Mouse (Mus musculus) small intestine, adult 2 months (tissue): Measurements from ENCODE around the gene Mrps27. TPM values are rescaled to one million over a fixed set of nuclear protein-coding genes. Genes with fewer than 3 reads are reported as not detected.

Experiments
- H3K27ac ChIP-seq: fragments of 200-500 bp; 2 replicates; pipeline ENCODE4 v1.5.1; 2012; ENCODE audit warnings: low read depth, low read length, control low read depth, inconsistent platforms; ENCODE audit not compliant: insufficient read depth
- H3K27me3 ChIP-seq: fragments of 200-500 bp; 2 replicates; pipeline ENCODE4 v1.6.1; 2012; ENCODE audit warnings: mild to moderate bottlenecking, moderate library complexity, low read length, inconsistent platforms; ENCODE audit not compliant: control insufficient read depth, insufficient read depth
- H3K36me3 ChIP-seq: fragments of 200-500 bp; 2 replicates; pipeline ENCODE4 v1.6.1; 2012; ENCODE audit warnings: mild to moderate bottlenecking, low read length, control low read depth, inconsistent platforms; ENCODE audit not compliant: control insufficient read depth, insufficient read depth
- H3K4me1 ChIP-seq: fragments of 200-500 bp; 2 replicates; pipeline ENCODE4 v1.6.1; 2012; ENCODE audit warnings: low read length, inconsistent platforms, mixed read lengths; ENCODE audit not compliant: control insufficient read depth, insufficient read depth, insufficient read length
- H3K4me3 ChIP-seq: fragments of 200-500 bp; 2 replicates; pipeline ENCODE4 v1.5.1; 2012; ENCODE audit warnings: low read depth, mild to moderate bottlenecking, control low read depth, inconsistent platforms, low read length, moderate library complexity
- CTCF ChIP-seq: fragments of 200-500 bp; IDR thresholded peaks from 2 replicates; pipeline ENCODE4 v1.5.1; 2012; ENCODE audit warnings: low read depth, mild to moderate bottlenecking, control low read depth, inconsistent platforms, low read length, moderate library complexity, mixed read lengths; ENCODE audit not compliant: insufficient replicate concordance, insufficient read length; ENCODE audit errors: extremely low read depth
- POLR2A ChIP-seq: fragments of 200-500 bp; IDR thresholded peaks from 2 replicates; pipeline ENCODE4 v1.6.1; 2012; ENCODE audit warnings: low read depth, mild to moderate bottlenecking, control low read depth, inconsistent platforms, low read length, moderate library complexity
- WGBS: fragments of 180-500 bp; shearing (Covaris S2); methylation state at CpG from one replicate; pipeline ENCODE4 v1.1.7; 2018; 5-methylcytosine and 5-hydroxymethylcytosine counted together
- polyA plus RNA-seq: library from polyadenylated mRNA; depleted of rRNA; stranded (reverse); fragments of >200 nt; gene quantifications from 2 replicates; pipeline ENCODE4 v1.2.3, GENCODE M21; 2012

The Mrps27 gene
- polyA plus RNA-seq, 1 experiment = 7.8 TPM

- Histone ChIP-seq H3K27me3 (no peaks in the 10 kb centered on the region), H3K4me3 (peak overlapping the region; percentile 18; the same call in 1 of the 2 replicates), H3K27ac (no peak overlapping the region), H3K4me1 (no peaks in the 10 kb centered on the region), H3K36me3 (no peaks in the 10 kb centered on the region)
- 83% methylated on average over 7 of the region's 7 CpGs for WGBS
- TF ChIP-seq CTCF (no peak), POLR2A (no peak)
Measured at GRCm38 (mm10) chr13:99447002-99447401, 102.4 kb downstream of the Mrps27 start.

GRCm38 (mm10) chr13:99447403-99448199, 103.0 kb downstream of the Mrps27 start:
- no peaks in the 10 kb centered on the region for H3K27me3 ChIP-seq
- no peak overlapping the region for H3K27ac ChIP-seq
- H3K4me1 ChIP-seq = no peaks in the 10 kb centered on the region
- H3K4me3 ChIP-seq = no peak overlapping the region
- 61% methylated on average over 11 of the region's 11 CpGs for WGBS
- TF ChIP-seq CTCF (no peak), POLR2A (no peak)
- no peaks in the 10 kb centered on the region for H3K36me3 ChIP-seq

- Histone ChIP-seq H3K4me1 (no peaks in the 10 kb centered on the region), H3K27me3 (no peaks in the 10 kb centered on the region), H3K36me3 (no peaks in the 10 kb centered on the region), H3K27ac (no peak overlapping the region), H3K4me3 (no peak overlapping the region)
- 81% methylated on average over 4 of the region's 4 CpGs for WGBS
- TF ChIP-seq CTCF (no peak), POLR2A (no peak)
Measured at GRCm38 (mm10) chr13:99448278-99448677, 103.7 kb downstream of the Mrps27 start.

GRCm38 (mm10) chr13:99449547-99449946, 105.0 kb downstream of the Mrps27 start:
- TF ChIP-seq CTCF (no peak), POLR2A (no peak)

GRCm38 (mm10) chr13:99450766-99451165, 106.2 kb downstream of the Mrps27 start:
- Histone ChIP-seq H3K36me3 (no peaks in the 10 kb centered on the region), H3K27me3 (no peaks in the 10 kb centered on the region), H3K4me1 (no peaks in the 10 kb centered on the region), H3K27ac (no peak overlapping the region), H3K4me3 (no peak overlapping the region)
- TF ChIP-seq CTCF (no peak), POLR2A (no peak)
- WGBS = 82% methylated on average over 7 of the region's 7 CpGs

More at GRCm38 (mm10) chr13:99449547-99449946, 105.0 kb downstream of the Mrps27 start:
- Histone ChIP-seq H3K27ac (no peak overlapping the region), H3K27me3 (no peaks in the 10 kb centered on the region), H3K4me3 (no peak overlapping the region), H3K36me3 (no peaks in the 10 kb centered on the region), H3K4me1 (no peaks in the 10 kb centered on the region)
- WGBS = 79% methylated on average over 4 of the region's 4 CpGs

- Histone ChIP-seq H3K36me3 (no peaks in the 10 kb centered on the region), H3K4me1 (no peaks in the 10 kb centered on the region), H3K27ac (no peak overlapping the region), H3K27me3 (no peaks in the 10 kb centered on the region), H3K4me3 (no peak overlapping the region)
- TF ChIP-seq CTCF (no peak), POLR2A (no peak)
- 79% methylated on average over 5 of the region's 5 CpGs for WGBS
Measured at GRCm38 (mm10) chr13:99451276-99451675, 106.7 kb downstream of the Mrps27 start.

- TF ChIP-seq CTCF = no peak
- TF ChIP-seq POLR2A = no peak
- Histone ChIP-seq H3K4me3 (no peak overlapping the region), H3K27ac (no peak overlapping the region), H3K27me3 (no peaks in the 10 kb centered on the region), H3K36me3 (no peaks in the 10 kb centered on the region), H3K4me1 (no peaks in the 10 kb centered on the region)
- 76% methylated on average over 3 of the region's 3 CpGs for WGBS
Measured at GRCm38 (mm10) chr13:99452444-99452843, 107.9 kb downstream of the Mrps27 start.

GRCm38 (mm10) chr13:99454977-99455376, 110.4 kb downstream of the Mrps27 start:
- Histone ChIP-seq H3K4me1 (no peaks in the 10 kb centered on the region), H3K27me3 (no peaks in the 10 kb centered on the region), H3K27ac (no peak overlapping the region), H3K36me3 (no peaks in the 10 kb centered on the region), H3K4me3 (no peak overlapping the region)
- TF ChIP-seq CTCF = no peak
- no peak for TF ChIP-seq POLR2A
- WGBS = 73% methylated on average over 7 of the region's 7 CpGs
